Mouse (Mus musculus): ENCODE measurements around the gene Lrrfip2.

Gene Lrrfip2

DNA sequence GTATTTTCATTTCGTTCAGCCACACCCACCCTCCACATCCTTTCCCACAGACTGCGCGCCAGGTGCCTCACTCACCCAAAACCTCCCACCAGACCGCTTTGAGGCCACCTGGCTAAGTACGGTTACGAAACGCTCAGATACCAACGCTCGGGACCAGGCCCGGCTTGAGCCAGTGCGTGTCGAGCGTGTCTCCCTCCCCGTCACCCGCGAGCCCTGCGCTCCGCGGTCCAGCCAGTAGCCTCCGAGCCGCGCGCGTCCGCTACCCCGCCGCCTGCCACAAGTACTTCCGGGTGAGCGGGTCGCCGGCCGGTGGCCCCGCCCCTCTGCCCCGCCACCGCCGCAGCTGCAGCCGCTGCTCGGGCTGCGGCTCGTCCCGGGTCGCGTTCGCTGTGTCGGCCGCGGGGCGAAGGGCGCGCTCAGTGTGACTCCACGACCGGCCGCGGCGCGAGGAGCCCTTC lies 431 bp downstream of the Lrrfip2 start:
- peak; percentile 66 for DNase-seq (ENCODE audit: low read depth, low spot score)

- peak; percentile 40 for DNase-seq (ENCODE audit: low read depth, low spot score)
These were observed 979 bp downstream of the Lrrfip2 start for GRCm38 (mm10) chr9:111118252-111118890.

- peak; percentile 48 for DNase-seq (ENCODE audit: low read depth, low spot score)
These were observed 1.6 kb downstream of the Lrrfip2 start for GRCm38 (mm10) chr9:111118891-111119441.

DNA sequence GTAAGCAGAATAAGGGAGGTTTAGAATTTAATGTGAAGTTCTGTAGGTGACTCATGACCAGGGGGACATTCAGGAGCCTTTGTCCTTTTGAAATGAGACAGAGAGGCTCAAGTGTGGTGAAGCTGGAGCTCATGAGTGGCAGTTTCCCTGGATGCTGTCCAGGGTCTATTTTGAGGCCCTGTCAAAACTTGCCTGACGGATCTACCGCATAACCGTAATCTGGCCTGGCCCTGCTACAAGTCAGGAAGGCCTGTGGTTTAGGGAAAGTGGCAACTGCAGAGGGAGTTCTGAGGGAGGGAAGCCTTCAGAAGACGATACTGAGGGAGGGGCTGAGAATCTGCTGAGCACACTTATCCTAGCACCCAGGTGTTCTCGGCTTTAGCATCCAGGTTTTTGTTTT lies 5.1 kb downstream of the Lrrfip2 start:
- DNase-seq (ENCODE audit: low read depth, low spot score), result no peak

DNA sequence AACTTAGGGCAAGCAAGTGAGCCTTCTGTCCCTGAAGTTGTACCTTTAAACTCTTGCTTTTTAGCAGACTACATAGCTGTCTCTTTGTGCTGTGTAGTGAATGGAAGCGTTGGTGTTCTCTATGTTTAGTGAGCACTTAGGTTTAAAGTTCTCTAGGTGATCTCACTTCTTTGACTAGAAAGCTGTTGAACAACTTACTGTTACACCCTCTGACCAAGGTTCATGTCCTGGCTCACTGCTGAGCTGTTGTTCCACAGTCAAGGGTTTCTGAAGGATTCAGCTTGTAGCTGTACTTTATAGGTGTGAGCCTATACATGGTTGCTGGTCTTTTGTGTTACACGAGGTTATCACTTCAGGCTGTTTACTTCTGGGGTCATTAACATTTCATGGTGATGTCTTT lies 5.9 kb downstream of the Lrrfip2 start:
- no peak for DNase-seq (ENCODE audit: low read depth, low spot score)

DNA sequence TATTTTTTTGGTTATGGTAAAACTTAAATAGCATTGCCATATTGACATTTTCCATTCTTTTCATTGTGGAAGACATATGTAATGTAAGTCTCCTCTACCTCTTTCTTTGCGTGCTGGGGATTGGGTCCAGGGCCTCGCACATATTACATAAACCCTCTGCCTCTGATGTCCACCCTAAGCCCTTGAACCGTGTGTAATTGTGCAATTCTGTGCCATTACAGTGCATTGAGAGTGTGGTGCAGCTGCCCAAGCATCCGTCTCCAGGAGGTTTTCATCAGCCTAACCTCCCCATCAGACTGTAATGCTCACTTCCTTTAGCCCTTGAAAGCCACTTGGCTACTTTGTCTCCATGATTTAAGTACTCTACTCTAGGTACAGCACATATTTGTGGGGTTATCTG lies 7.0 kb downstream of the Lrrfip2 start:
- no peak for DNase-seq (ENCODE audit: low read depth, low spot score)

DNA sequence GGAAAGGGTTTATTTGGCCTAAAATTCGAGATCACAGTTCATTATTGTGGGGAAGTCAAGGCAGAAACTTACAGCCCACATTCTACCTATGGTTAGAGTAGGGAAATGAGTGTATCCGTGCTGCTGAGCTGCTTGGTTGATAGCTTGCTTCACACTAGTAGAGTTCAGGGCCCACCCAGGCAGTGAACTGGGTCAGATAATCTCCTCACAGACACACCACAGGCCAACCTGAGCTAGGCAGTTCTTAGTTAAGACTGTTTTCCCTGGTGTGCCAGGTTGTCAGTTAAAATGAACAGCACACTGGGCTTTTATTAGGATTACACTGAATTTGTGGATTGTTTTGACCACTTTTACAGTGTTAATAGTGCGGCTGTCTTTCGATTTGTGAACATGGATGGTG lies 9.3 kb downstream of the Lrrfip2 start:
- DNase-seq (ENCODE audit: low read depth, low spot score), result no peak

DNA sequence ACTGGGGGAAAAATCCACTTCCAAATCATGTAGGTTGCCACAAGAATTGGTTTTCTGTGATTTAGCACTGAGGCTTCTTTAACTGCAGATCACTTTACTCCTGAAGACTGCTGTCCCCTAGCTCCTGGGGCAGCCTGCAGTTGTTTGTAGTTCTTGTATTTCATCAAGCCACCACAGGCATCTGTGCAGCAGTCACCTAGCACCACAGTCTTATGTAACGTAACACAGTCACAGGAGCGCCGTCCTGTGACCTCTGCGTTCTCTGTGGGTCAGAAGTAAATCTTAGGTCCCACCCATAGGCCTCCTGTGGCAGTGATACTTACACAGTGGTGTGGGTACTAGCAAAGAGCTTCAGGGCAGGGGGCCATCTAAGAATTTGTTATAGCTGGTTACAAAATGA lies 10.4 kb downstream of the Lrrfip2 start:
- no peak for DNase-seq (ENCODE audit: low read depth, low spot score)

DNA sequence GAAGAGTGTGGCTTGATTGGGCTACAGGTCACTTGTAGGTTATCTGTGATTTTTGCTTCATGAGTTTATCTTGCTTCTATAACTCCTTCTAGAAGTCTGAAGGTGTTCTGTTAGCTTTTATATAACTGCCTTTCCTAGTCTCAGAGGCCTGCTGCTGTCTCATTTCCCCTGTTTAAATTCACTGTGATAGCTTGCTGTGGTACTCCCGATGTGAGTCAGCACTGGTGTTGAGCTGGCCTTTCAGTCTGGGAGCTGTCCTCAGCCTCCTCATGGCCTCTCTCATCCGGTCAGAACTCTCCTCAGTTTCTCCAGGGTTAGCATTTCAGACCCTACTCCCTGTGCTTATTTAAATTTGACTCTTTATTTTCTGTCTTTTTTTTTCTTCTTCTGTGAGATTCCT lies 12.7 kb downstream of the Lrrfip2 start:
- no peak for DNase-seq (ENCODE audit: low read depth, low spot score)

- DNase-seq (ENCODE audit: low read depth, low spot score), result no peak
These were observed 20.8 kb downstream of the Lrrfip2 start for GRCm38 (mm10) chr9:111138161-111138560.

DNA sequence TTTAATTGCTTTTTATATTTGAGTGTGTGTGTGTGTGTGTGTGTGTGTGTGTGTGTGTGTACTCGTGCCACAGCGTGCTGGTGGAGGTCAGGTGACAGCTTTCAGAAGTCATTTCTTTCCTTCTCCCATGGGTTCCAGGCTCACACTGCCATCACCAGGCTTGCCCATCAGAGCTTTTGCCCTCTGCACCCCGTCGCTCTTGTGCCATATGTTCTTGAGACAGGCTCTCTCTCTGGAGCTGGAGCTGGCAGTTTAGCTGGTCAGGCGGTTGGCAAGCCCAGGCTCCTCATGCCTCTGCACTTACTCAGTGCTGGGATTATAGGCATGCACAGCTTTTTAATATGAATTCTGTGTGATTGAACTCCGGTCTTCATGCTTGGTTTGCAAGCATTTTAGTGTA lies 25.3 kb downstream of the Lrrfip2 start:
- no peak for DNase-seq (ENCODE audit: low read depth, low spot score)

DNA sequence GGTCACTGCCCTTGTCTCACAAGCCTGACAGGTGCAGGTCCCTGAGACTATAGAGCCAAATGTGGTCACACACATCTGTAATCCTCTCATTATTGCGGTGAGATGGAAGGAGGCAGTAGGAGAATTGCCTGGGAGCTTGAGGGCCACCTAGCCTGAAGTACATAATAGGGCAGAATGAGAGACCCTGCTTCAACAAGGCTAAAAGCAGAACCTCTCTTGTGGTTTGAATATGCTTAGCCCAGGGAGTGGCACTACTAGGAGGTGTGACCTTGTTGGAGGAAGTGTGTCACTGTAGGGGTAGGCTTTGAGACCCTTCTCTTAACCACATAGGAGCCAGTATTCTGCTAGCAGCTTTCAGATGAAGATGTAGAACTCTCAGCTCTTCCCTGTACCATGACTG lies 26.0 kb downstream of the Lrrfip2 start:
- no peak for DNase-seq (ENCODE audit: low read depth, low spot score)

- DNase-seq (ENCODE audit: low read depth, low spot score), result no peak
These were observed 27.3 kb downstream of the Lrrfip2 start for GRCm38 (mm10) chr9:111144711-111145110.

GRCm38 (mm10) chr9:111145497-111146190 lies 28.3 kb downstream of the Lrrfip2 start:
- DNase-seq (ENCODE audit: low read depth, low spot score), result no peak

- DNase-seq (ENCODE audit: low read depth, low spot score), result no peak
These were observed 28.9 kb downstream of the Lrrfip2 start for GRCm38 (mm10) chr9:111146216-111146798.

GRCm38 (mm10) chr9:111148006-111148405 lies 30.6 kb downstream of the Lrrfip2 start:
- DNase-seq (ENCODE audit: low read depth, low spot score), result no peak

GRCm38 (mm10) chr9:111148414-111148813 lies 31.0 kb downstream of the Lrrfip2 start:
- DNase-seq (ENCODE audit: low read depth, low spot score), result no peak

- DNase-seq (ENCODE audit: low read depth, low spot score), result no peak
These were observed 32.0 kb downstream of the Lrrfip2 start for GRCm38 (mm10) chr9:111149188-111149945.

DNA sequence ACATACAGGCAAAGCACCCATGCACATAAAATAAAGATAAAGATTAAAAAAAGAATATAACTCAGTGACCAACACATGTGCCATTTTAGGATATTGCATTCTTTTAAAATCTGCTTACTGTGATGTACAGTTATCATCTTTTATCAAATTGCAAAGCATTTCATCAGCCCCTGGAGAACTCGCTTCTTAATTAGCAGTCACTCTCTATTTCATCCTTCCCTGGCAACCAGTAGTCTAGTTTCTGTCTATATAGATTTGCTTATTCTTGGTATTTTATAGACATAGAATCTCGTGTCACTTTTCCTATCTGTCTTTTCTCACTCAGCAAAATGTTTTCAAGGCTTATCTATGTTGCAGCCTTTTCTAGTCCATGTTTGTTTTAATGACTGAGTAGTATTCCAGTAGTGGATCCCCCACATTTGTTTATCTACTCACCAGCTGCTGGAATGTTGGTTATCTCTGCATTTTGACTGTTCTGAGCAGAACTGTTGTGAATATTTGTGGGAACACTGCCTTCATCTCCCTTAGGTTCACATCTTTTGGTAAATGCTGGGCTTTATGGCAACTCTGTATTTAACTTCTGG lies 35.0 kb downstream of the Lrrfip2 start:
- DNase-seq (ENCODE audit: low read depth, low spot score), result no peak

GRCm38 (mm10) chr9:111153026-111153425 lies 35.6 kb downstream of the Lrrfip2 start:
- no peak for DNase-seq (ENCODE audit: low read depth, low spot score)

- DNase-seq (ENCODE audit: low read depth, low spot score), result no peak
These were observed 38.5 kb downstream of the Lrrfip2 start for GRCm38 (mm10) chr9:111155764-111156458.
